Mouse (Mus musculus) forebrain, embryonic 12.5 days (tissue): ENCODE data around the gene Pbx1. TPM values are rescaled to one million over a fixed set of nuclear protein-coding genes. Genes with fewer than 3 reads are reported as not detected.
A peak's percentile ranks its signal among the peaks of the same experiment; 100 is the strongest.

ENCODE experiments used
- ATAC-seq: fragments of 200-750 bp; cut with Nextera tagmentation; 2 replicates; pipeline ENCODE4 v1.8.0; 2017; ENCODE audit warnings: moderate TSS enrichment; ENCODE audit not compliant: low FRiP score
- H3K27ac ChIP-seq: fragments of 300-500 bp; sonication (generic); 2 replicates; pipeline ENCODE4 v1.5.1; 2016; ENCODE audit warnings: mild to moderate bottlenecking
- H3K27me3 ChIP-seq: fragments of 300-500 bp; sonication (generic); 2 replicates; pipeline ENCODE4 v1.6.1; 2016; ENCODE audit warnings: mild to moderate bottlenecking
- H3K36me3 ChIP-seq: fragments of 300-500 bp; sonication (generic); replicated peaks from 2 replicates; pipeline ENCODE4 v1.6.1; 2016; ENCODE audit warnings: mild to moderate bottlenecking
- H3K4me1 ChIP-seq: fragments of 300-500 bp; sonication (generic); 2 replicates; pipeline ENCODE4 v1.6.1; 2016
- H3K4me2 ChIP-seq: fragments of 300-500 bp; sonication (generic); 2 replicates; pipeline ENCODE4 v1.6.1; 2016; ENCODE audit warnings: mild to moderate bottlenecking, moderate library complexity
- H3K4me3 ChIP-seq: fragments of 300-500 bp; sonication (generic); replicated peaks from 2 replicates; pipeline ENCODE4 v1.5.1; 2016; ENCODE audit warnings: mild to moderate bottlenecking
- H3K9ac ChIP-seq: fragments of 300-500 bp; sonication (generic); 2 replicates; pipeline ENCODE4 v1.6.1; 2016; ENCODE audit warnings: mild to moderate bottlenecking
- H3K9me3 ChIP-seq: fragments of 300-500 bp; sonication (generic); 2 replicates; pipeline ENCODE4 v1.6.1; 2016
- WGBS: fragments of 180-500 bp; shearing (Covaris S2); methylation state at CpG from one replicate; pipeline ENCODE4 v1.1.7; 2016; 5-methylcytosine and 5-hydroxymethylcytosine counted together
- polyA plus RNA-seq: library from polyadenylated mRNA; unstranded; fragments of >200 nt; fragmentation: Nextera tagmentation; extraction: Ambion mirVana; gene quantifications from 2 replicates; pipeline ENCODE4 v1.2.1, GENCODE M21; 2016

Gene Pbx1
- polyA plus RNA-seq, 1 experiment from 2014 or later: 69.4 TPM

DNA sequence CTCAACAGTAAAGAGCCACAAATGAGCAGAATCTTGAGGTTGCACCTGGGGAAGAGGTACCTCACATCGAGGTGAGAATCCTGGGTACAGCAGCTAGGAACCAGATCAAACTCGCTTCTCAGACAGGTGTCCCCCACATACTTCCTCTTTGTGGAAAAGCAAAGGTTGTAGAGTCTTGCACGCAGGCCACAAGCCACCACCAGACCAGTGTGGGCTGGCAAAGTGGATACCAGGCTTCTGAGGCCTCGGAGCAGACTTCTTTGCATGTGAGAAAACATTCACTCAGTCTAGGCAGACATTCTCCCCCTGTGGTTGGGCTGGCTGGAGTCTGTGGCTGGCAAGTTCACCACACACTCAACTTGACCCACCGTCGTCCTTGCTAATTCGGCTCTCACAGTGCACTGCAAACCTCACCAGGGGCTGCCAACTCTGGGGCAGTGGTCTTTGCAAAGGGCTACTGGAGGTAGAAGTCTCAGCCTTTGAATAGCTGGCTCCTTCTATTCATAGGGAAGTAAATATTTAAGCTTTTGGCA lies 206.4 kb downstream of the Pbx1 start:
- no peaks in the 10 kb centered on the region for H3K27me3 ChIP-seq
- H3K9me3 ChIP-seq: no peaks in the 10 kb centered on the region
- H3K4me3 ChIP-seq: no peak overlapping the region
- ATAC-seq: no peak
- no peaks in the 10 kb centered on the region for H3K36me3 ChIP-seq
- no peak overlapping the region for H3K4me2 ChIP-seq
- WGBS: 93% methylated on average over 7 of the region's 7 CpGs
- peak overlapping the region; percentile 21; the same call in 1 of the 2 replicates for H3K27ac ChIP-seq
- H3K4me1 ChIP-seq: peaks cover 66% of the 10 kb centered on the region
- no peak overlapping the region for H3K9ac ChIP-seq

DNA sequence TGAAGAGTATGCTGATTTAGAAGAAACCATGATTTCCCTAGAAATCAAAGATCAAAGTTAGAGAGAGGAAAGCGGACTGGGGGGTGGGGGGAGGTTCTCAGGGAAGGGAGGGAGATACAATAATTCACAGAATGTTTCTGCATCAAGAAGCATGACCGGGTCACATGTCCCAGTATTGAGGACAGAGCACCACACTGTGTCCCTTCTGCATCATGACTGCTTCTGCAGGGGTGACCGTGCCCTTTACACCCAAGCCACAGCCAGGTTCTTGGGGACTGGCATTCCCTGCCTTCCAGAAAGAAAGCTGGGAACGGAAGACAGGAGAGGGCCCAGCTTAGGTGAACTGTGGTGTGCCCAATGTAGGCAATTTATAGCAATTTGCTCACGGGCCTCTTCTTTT lies 207.9 kb downstream of the Pbx1 start:
- H3K9ac ChIP-seq: no peak overlapping the region
- H3K4me2 ChIP-seq: no peak overlapping the region
- WGBS: 87% methylated on average over 5 of the region's 5 CpGs
- peaks cover 67% of the 10 kb centered on the region for H3K4me1 ChIP-seq
- H3K4me3 ChIP-seq: no peak overlapping the region
- H3K27ac ChIP-seq: no peak overlapping the region
- no peaks in the 10 kb centered on the region for H3K9me3 ChIP-seq
- ATAC-seq: no peak
- H3K27me3 ChIP-seq: no peaks in the 10 kb centered on the region
- H3K36me3 ChIP-seq: no peaks in the 10 kb centered on the region

DNA sequence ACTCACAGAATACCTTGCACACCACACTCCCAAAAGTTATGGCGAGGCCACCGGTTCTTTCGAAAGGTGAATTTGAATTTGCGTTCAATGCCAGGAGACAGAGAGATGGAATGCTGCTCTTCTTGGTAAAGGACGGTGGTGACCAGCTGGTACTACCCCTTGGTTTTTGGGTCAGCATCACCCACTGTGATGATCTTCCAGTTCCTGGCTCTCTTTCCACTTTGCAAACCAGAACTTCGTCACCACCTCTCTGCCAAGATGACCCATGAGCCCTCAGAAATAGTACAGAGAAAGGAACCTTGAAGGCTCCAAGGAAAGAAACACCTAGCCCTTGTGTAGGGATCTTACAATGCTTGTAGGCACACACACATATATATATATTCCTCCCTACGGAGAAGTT lies 209.3 kb downstream of the Pbx1 start:
- Histone ChIP-seq H3K27me3 (no peaks in the 10 kb centered on the region), H3K4me3 (no peak overlapping the region), H3K36me3 (no peaks in the 10 kb centered on the region), H3K27ac (no peak overlapping the region), H3K4me2 (no peak overlapping the region), H3K4me1 (peaks cover 68% of the 10 kb centered on the region), H3K9ac (no peak overlapping the region), H3K9me3 (no peaks in the 10 kb centered on the region)
- no peak for ATAC-seq
- WGBS: 93% methylated on average over 7 of the region's 7 CpGs

DNA sequence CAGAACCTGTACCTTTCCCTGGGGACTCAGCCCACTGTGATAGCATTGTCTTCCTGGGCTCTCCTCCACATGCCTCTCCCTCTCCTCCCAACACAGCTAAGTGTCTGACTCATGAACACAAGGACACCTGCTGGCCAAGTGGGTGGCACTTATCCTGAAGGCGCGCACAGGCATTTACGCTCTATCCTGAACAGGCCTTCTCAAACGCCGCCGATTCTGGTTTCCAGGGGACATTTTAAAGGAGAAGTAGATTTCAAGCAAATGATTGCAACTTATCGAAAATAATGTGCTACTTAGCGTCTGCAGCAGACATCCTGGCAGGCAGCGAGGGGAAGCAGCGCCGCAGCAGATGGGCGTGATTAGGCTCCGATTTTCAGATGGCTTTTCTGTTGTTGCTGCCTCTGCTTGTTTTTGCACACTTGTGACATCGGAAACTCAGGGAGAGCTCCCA lies 211.0 kb downstream of the Pbx1 start:
- peak overlapping the region; percentile 36; the same call in 1 of the 2 replicates for H3K9ac ChIP-seq
- ATAC-seq: peak; percentile 58
- no peaks in the 10 kb centered on the region for H3K36me3 ChIP-seq
- peaks cover 65% of the 10 kb centered on the region for H3K4me1 ChIP-seq
- H3K4me3 ChIP-seq: no peak overlapping the region
- peak overlapping the region; percentile 66 for H3K27ac ChIP-seq
- peak overlapping the region; percentile 30 for H3K4me2 ChIP-seq
- WGBS: 35% methylated on average over 14 of the region's 14 CpGs
- H3K27me3 ChIP-seq: no peaks in the 10 kb centered on the region
- no peaks in the 10 kb centered on the region for H3K9me3 ChIP-seq

DNA sequence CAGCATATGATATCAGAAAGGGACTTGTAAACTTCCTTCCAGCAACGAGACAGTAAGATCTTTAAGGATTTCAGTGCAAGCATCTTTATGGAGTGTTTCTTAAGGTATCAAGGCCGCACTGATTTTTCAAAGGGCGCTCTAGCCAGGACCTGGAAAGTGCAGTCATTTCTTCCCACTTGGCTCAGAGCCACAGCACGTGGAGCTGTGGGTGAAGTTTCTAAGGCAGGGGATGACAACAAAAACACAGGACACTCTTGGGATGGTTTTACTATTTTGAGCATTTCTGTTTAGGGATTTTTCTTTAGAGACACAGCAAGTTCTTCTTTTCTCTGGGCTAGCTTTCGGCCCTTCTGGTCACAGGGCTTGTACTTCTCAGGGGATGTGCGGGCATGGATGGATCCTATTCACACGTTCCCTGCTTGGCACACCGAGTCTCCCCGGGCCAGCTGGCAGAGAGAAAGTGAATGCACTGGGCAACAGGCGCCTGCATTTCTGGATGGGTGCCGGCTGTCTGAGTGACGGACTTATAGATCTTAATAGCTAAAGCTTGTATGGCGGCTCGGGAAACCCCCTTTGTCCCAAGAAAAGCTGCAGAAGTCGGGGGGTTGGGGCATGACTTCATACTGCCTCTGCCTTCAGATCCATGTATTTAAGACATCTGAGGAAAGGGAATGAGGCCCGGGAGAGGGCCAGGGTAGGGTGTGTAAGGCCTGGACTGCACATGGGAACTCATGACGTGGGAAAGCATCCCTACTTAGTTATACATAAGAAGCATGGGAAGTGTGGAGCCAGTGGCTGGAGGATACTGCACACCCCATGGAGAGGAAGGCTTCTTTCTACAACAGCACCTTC lies 215.9 kb downstream of the Pbx1 start:
- no peak for ATAC-seq
- Histone ChIP-seq H3K27me3 (no peaks in the 10 kb centered on the region), H3K4me2 (no peak overlapping the region; the same call in 1 of the 2 replicates), H3K9ac (no peak overlapping the region), H3K36me3 (no peaks in the 10 kb centered on the region), H3K4me3 (no peak overlapping the region), H3K27ac (peak overlapping the region; percentile 63), H3K4me1 (peaks cover 60% of the 10 kb centered on the region), H3K9me3 (no peaks in the 10 kb centered on the region)
- WGBS: 61% methylated on average over 17 of the region's 17 CpGs

DNA sequence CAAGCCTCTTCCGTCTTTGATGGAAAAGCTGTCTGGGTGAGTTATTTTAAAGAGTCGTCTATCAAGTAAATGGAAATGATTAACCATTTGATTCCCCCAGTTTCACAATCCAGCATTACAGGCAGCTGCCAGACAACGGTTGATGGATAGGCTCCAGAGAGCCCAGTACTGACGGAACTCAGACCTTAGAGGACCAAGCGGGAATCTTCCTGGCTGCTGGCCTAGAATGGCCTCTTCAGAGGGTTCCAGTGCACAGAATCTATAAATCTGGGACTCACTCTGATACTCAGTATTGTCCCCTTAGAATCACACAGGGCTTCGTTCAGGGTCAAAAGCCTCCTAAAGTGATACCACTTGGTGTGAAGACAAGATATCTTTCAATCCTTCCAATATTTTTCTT lies 216.6 kb downstream of the Pbx1 start:
- no peak overlapping the region for H3K4me2 ChIP-seq
- no peak for ATAC-seq
- H3K4me1 ChIP-seq: peaks cover 54% of the 10 kb centered on the region
- H3K27ac ChIP-seq: no peak overlapping the region
- no peak overlapping the region for H3K9ac ChIP-seq
- H3K27me3 ChIP-seq: no peaks in the 10 kb centered on the region
- WGBS: 59% methylated on average over 6 of the region's 6 CpGs
- no peak overlapping the region for H3K4me3 ChIP-seq
- H3K9me3 ChIP-seq: no peaks in the 10 kb centered on the region
- no peaks in the 10 kb centered on the region for H3K36me3 ChIP-seq

DNA sequence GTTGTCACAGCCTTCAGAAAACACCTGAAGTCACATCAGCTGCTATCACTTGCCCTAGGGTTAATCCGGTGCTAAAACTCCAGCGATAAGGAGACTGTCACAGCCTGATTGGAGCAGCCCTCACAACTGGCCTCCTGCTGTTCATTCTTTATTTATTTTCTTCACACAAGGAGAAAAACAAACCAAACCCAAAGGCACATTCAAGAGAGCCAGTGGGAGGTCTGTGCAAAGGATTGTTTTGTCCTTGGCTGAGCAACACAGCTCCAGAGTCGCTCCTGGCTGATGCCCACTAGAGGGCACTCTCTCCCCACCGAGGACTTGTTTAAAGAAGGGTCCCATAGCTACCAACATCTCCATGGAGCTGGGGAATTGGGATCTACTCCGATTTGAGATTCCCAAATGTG lies 218.0 kb downstream of the Pbx1 start:
- H3K27me3 ChIP-seq: no peaks in the 10 kb centered on the region
- peaks cover 39% of the 10 kb centered on the region for H3K4me1 ChIP-seq
- peak; percentile 88 for ATAC-seq
- H3K4me2 ChIP-seq: 0 out of 2 replicates have a peak overlapping the region, but pooled peaks have one; percentile 13
- H3K9ac ChIP-seq: no peak overlapping the region
- 4% methylated on average over 5 of the region's 5 CpGs for WGBS
- peaks cover 7% of the 10 kb centered on the region for H3K36me3 ChIP-seq
- H3K9me3 ChIP-seq: no peaks in the 10 kb centered on the region
- no peak overlapping the region for H3K4me3 ChIP-seq
- H3K27ac ChIP-seq: peak overlapping the region; percentile 16; the same call in 1 of the 2 replicates

DNA sequence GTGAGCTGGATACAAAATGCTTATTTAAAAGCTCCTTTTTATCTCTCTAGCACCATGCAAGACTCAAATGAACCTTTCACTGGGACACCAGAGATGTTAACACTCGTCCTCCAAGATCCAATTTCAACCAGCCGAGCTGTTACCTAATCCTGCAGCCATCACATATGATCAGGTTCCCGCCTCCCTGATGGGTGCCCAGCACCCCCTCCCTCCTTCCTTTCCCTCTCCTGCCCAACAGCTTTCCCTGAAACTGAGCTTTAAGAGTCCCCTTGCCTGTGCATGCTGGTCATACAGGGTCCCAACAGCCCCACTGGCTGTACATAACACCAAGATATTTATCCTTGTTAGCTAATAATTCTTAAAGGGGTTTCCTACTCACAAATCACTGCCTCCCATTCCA lies 218.5 kb downstream of the Pbx1 start:
- WGBS: 14% methylated on average over 3 of the region's 3 CpGs
- H3K4me3 ChIP-seq: no peak overlapping the region
- no peak overlapping the region for H3K9ac ChIP-seq
- peak overlapping the region; percentile 16; the same call in 1 of the 2 replicates for H3K27ac ChIP-seq
- H3K9me3 ChIP-seq: no peaks in the 10 kb centered on the region
- peak overlapping the region; percentile 13; the same call in 1 of the 2 replicates for H3K4me2 ChIP-seq
- peaks cover 37% of the 10 kb centered on the region for H3K4me1 ChIP-seq
- ATAC-seq: peak; percentile 14; the same call in 1 of the 2 replicates
- H3K36me3 ChIP-seq: peaks cover 11% of the 10 kb centered on the region
- no peaks in the 10 kb centered on the region for H3K27me3 ChIP-seq

DNA sequence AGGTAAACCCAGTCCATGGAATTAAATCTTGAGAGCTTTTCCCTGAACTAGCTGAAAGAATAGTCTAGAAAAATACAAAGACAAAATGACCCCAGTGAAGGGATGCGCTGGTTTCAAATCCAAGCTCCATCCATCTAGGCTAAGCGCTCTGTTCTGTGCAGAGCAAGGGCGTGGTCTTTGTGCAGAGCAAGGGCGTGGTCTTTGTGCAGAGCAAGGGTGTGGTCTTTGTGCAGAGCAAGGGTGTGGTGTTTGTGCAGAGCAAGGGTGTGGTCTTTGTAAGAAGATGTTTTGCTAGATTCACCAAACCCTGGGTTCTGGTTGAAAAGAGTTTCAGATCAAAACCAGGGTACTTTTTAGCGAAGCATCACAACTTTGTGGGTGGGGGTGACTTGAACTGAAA lies 221.7 kb downstream of the Pbx1 start:
- WGBS: 96% methylated on average over 5 of the region's 5 CpGs
- no peak for ATAC-seq
- no peak overlapping the region for H3K4me2 ChIP-seq
- no peak overlapping the region for H3K4me3 ChIP-seq
- H3K9ac ChIP-seq: no peak overlapping the region
- no peaks in the 10 kb centered on the region for H3K9me3 ChIP-seq
- H3K27me3 ChIP-seq: no peaks in the 10 kb centered on the region
- H3K4me1 ChIP-seq: peaks cover 27% of the 10 kb centered on the region
- peaks cover 27% of the 10 kb centered on the region for H3K36me3 ChIP-seq
- H3K27ac ChIP-seq: no peak overlapping the region

DNA sequence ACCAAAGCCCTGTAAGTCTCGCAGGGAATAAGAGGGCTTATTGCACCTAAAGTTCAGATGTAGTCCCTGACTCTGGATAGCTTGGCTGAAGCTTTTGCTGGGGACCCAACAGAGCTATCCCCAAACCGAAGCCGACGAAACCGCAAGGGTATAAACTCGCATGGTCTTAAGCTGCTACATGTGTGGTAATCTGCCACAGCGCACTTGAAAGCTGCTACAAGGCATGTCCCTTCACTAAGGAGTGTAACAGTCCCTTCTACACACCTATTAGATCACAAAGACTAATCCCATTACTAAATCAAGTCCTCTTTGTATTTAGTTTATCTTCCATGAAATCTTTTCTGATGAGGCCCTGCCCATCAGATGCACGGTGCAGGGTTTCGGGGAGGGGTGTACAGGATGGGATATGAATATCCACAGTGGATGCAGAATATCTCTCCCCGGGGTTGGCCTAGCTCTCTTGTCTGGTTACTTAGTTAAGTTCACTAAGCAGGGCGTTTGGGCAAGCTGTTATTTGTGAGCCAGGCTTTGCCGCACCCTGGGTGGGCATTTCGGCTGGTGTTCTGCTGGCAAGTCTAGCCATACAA lies 231.4 kb downstream of the Pbx1 start:
- Histone ChIP-seq H3K4me3 (no peak overlapping the region), H3K9ac (no peak overlapping the region), H3K9me3 (no peaks in the 10 kb centered on the region), H3K27ac (no peak overlapping the region), H3K27me3 (no peaks in the 10 kb centered on the region), H3K4me2 (no peak overlapping the region), H3K36me3 (peaks cover 42% of the 10 kb centered on the region), H3K4me1 (peaks cover 2% of the 10 kb centered on the region; the same call in 1 of the 2 replicates)
- 67% methylated on average over 13 of the region's 13 CpGs for WGBS
- no peak for ATAC-seq

DNA sequence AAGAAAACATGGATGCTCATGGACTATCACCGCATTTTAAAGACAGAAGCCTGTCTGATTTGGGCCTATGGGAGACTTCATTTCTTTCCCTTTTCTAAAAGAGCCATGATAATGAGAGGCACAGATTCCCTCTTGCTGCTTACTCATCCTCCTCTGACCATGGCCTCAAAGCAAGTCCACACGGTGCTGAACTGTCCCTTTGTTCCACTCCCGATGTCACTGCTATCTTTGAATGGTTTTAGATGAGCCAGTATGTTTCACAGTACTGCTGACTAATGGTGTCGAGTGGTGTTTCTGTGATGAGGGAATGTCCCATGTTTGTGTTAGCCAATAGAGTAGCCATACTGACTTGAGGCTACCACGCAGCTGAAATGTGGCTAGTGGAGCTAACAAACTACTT lies 233.8 kb downstream of the Pbx1 start:
- no peak overlapping the region for H3K4me3 ChIP-seq
- no peaks in the 10 kb centered on the region for H3K27me3 ChIP-seq
- peaks cover 2% of the 10 kb centered on the region; the same call in 1 of the 2 replicates for H3K4me1 ChIP-seq
- no peak overlapping the region for H3K9ac ChIP-seq
- no peak overlapping the region for H3K27ac ChIP-seq
- no peaks in the 10 kb centered on the region for H3K9me3 ChIP-seq
- H3K4me2 ChIP-seq: no peak overlapping the region
- WGBS: 91% methylated on average over 5 of the region's 5 CpGs
- H3K36me3 ChIP-seq: peaks cover 59% of the 10 kb centered on the region
- no peak for ATAC-seq

DNA sequence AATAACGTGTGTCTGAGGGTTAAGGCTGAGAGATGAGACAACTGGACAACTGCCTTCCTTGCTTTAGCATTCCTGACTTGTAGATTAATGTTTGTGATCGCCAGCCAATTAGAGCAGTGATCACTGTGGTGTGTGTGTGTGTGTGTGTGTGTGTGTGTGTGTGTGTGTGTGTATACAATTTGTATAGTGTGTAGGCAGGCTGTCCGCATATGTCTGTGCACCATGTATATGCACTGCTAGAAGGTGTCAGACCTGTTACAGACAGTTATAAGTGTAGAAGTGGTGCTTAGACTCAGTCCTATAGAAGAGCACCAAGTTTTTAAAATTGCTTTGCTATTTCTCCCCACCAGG lies 234.2 kb downstream of the Pbx1 start:
- peaks cover 58% of the 10 kb centered on the region for H3K36me3 ChIP-seq
- no peak overlapping the region for H3K4me2 ChIP-seq
- no peak overlapping the region for H3K27ac ChIP-seq
- H3K9ac ChIP-seq: no peak overlapping the region
- 90% methylated on average over 3 of the region's 3 CpGs for WGBS
- no peak for ATAC-seq
- H3K4me1 ChIP-seq: peaks cover 2% of the 10 kb centered on the region; the same call in 1 of the 2 replicates
- no peak overlapping the region for H3K4me3 ChIP-seq
- no peaks in the 10 kb centered on the region for H3K9me3 ChIP-seq
- no peaks in the 10 kb centered on the region for H3K27me3 ChIP-seq
